Mouse (Mus musculus): ENCODE data around the gene Fli1.

DNA sequence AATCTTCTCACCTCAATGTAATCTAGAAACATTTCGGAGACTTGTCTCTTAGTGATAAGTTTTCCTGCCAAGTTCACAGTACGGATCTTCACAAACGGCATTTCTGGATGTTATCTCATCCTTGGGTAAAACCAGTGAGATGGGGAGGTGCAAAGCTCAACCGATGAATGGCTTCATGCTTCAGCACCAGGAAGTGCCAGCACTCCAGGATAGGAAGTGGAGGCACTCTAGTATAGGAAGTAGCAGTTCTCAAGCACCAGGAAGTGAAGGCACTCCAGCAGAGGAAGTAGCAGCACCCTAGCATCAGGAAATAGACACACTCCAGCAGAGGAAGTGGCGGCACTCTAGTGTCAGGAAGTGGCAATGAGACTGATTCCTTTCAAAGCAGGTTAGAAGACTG is 27.9 kb upstream of the Fli1 start:
- no peak for TF ChIP-seq CTCF (IDR thresholded peaks at IDR 0.05; ENCODE audit: low read depth)
- TF ChIP-seq EP300 (IDR thresholded peaks at IDR 0.05; ENCODE audit: low read depth): no peak

All from liver, embryonic 14.5 days (tissue).